Mouse (Mus musculus) liver, adult 2 months (tissue): ENCODE data around the gene Fam174b. TPM values are rescaled to one million over a fixed set of nuclear protein-coding genes. Genes with fewer than 3 reads are reported as not detected.

Experiments used
- DNase-seq: peaks from one replicate; pipeline ENCODE4 v3.0.0-alpha.2; 2011; ENCODE audit warnings: low read depth, low spot score; ENCODE audit errors: extremely low read depth
- H3K27ac ChIP-seq: fragments of 200-500 bp; replicated peaks from 2 replicates; pipeline ENCODE4 v1.5.1; 2012; ENCODE audit warnings: low read depth, mild to moderate bottlenecking, control low read depth, inconsistent platforms, low read length; ENCODE audit not compliant: insufficient read depth
- H3K27me3 ChIP-seq: fragments of 200-500 bp; 2 replicates; pipeline ENCODE4 v1.6.1; 2012; ENCODE audit warnings: mild to moderate bottlenecking, moderate library complexity, low read length, inconsistent platforms; ENCODE audit not compliant: control insufficient read depth, insufficient read depth
- H3K36me3 ChIP-seq: fragments of 200-500 bp; 2 replicates; pipeline ENCODE4 v1.6.1; 2012; ENCODE audit warnings: low read length, inconsistent platforms; ENCODE audit not compliant: control insufficient read depth, insufficient read depth
- H3K4me1 ChIP-seq: fragments of 200-500 bp; 2 replicates; pipeline ENCODE4 v1.6.1; 2011; ENCODE audit warnings: low read length; ENCODE audit not compliant: control insufficient read depth, insufficient read depth
- H3K4me3 ChIP-seq: fragments of 200-500 bp; 2 replicates; pipeline ENCODE4 v1.5.1; 2011; ENCODE audit warnings: low read depth, mild to moderate bottlenecking, control low read depth, low read length, moderate library complexity; ENCODE audit not compliant: insufficient read depth
- H3K79me2 ChIP-seq: fragments of 200-500 bp; 2 replicates; pipeline ENCODE4 v1.6.1; 2012; ENCODE audit warnings: inconsistent platforms, mild to moderate bottlenecking, low read length, moderate library complexity; ENCODE audit not compliant: control insufficient read depth, insufficient read depth
- H3K9ac ChIP-seq: fragments of 200-500 bp; 2 replicates; pipeline ENCODE4 v1.6.1; 2012; ENCODE audit warnings: low read depth, mild to moderate bottlenecking, control low read depth, inconsistent platforms, low read length
- CTCF ChIP-seq: fragments of 200-500 bp; IDR thresholded peaks from 2 replicates; pipeline ENCODE4 v1.5.1; 2011; ENCODE audit warnings: low read depth, low read length, control low read depth
- POLR2A ChIP-seq: fragments of 200-500 bp; IDR thresholded peaks from 2 replicates; pipeline ENCODE4 v1.6.1; 2011; ENCODE audit warnings: low read length, control low read depth; ENCODE audit not compliant: insufficient read depth; ENCODE audit errors: extremely low read depth
- WGBS: fragments of 180-500 bp; shearing (Covaris S2); methylation state at CpG from one replicate; pipeline ENCODE4 v1.1.7; 2018; 5-methylcytosine and 5-hydroxymethylcytosine counted together
- polyA plus RNA-seq: library from polyadenylated mRNA; depleted of rRNA; stranded (reverse); fragments of >200 nt; gene quantifications from 2 replicates; pipeline ENCODE4 v1.2.3, GENCODE M21; 2012; rRNA removed
- total RNA-seq: library from RNA; depleted of rRNA; stranded (reverse); fragments of >200 nt; gene quantifications from 2 replicates; pipeline ENCODE4 v1.2.3, GENCODE M21; 2014; rRNA removed

Fam174b gene
- 2.5 and 2.7 TPM in 2 replicates for total RNA-seq
- 1.7 and 2.3 TPM in 2 replicates for polyA plus RNA-seq

DNA sequence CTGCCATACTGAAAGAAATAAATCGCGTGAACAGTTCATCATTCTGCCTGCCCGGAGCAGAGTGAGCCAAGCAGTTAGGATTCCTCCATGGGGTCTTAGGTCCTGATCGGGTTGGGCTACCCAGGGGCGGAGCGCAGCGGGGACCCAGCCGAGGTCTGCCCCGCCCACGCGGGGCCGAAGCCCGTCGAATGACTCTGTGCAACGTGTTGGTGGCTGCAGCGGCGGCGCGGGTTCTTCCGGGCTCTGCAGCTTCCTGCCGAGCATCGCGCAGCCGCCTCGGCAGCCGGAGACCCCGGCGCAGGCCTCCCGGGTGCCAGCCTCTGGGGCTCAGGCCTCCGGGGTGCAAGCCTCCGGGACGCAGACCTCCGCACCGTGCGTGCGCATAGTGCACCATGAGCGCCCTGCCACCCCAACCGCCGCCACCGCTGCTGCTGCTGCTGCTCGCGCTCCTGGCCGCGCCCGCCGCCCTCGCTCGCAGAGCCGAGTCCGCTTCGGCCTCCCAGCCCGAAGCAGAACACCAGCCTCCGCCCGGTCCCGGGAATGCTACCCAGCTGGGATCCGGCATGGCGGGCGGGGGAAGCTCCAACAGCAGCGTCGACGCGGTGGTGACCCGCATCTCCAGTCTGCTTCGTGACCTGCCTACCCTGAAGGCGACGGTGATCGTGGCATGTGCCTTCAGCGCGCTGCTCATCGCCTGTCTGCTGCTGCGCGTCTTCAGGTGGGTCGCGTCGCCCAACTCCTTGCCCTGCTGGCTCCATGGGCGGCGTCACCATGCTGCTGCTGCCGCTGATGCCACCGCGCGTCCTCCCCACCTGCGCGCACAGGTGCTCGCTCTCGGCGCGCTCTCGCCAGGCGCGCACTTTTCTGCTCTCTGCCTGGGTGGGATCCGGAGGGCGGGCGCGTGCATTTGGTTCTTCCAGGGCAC lies at the start of gene Fam174b:
Fam174b (plus strand) TSS at position 192 of the 925 bp plus-strand sequence.
- TF ChIP-seq POLR2A (no peak), CTCF (no peak)
- 2% methylated on average over 93 of the region's 94 CpGs for WGBS
- H3K4me3 ChIP-seq, result peak within 1 kb of the TSS; percentile 73
- H3K4me1 ChIP-seq, result no peaks in the 10 kb centered on the region
- H3K27me3 ChIP-seq, result no peaks in the 10 kb centered on the region; the same call in 1 of the 2 replicates
- H3K79me2 ChIP-seq, result no peaks in the 10 kb centered on the region; the same call in 1 of the 2 replicates
- H3K9ac ChIP-seq, result peak within 1 kb of the TSS; percentile 74
- H3K36me3 ChIP-seq, result no peaks in the 10 kb centered on the region
- DNase-seq, result no peak
- no peak within 1 kb of the TSS for H3K27ac ChIP-seq

DNA sequence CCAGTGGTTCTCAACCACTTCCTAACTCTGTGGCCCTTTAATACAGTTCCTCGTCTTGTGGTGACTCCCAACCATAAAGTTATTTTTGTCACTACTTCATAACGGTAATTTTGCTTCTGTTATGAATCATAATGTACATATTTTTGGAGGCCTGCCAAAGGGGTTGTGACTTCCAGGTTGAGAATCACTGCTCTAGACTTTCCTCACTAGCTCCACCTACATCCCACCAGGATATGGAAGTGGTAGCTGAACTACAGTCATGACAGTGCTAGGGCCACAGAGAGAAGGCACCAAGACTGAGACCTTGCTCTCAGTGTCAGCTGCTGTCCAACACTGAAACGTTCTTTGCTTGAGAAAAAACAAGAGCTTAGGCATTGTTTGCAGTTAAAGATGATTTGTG lies 43.0 kb upstream of the Fam174b start:
- 55% methylated on average over 3 of the region's 3 CpGs for WGBS
- Histone ChIP-seq H3K27ac (no peak overlapping the region), H3K4me3 (no peak overlapping the region), H3K9ac (no peak overlapping the region), H3K27me3 (no peaks in the 10 kb centered on the region), H3K4me1 (no peaks in the 10 kb centered on the region), H3K36me3 (no peaks in the 10 kb centered on the region), H3K79me2 (no peaks in the 10 kb centered on the region)
- DNase-seq, result no peak
- TF ChIP-seq POLR2A (no peak), CTCF (no peak)

DNA sequence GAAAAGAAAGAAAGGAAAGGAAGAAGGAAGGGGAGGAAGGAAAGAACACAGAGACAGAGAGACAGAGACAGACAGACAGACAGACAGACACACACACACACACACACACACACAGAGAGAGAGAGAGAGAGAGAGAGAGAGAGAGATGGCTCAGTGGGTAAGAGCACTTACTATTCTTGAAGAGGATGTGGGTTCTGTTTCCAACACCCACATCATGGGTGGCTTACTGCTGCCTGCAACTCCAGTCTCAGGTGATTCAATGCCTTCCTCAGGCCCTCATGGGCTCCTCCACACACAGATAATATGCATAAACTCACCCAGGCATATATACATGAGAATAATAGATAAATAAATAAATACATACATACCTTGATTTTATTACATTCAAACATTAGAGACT lies 35.8 kb upstream of the Fam174b start:
- Histone ChIP-seq H3K27ac (no peak overlapping the region), H3K36me3 (no peaks in the 10 kb centered on the region), H3K4me1 (no peaks in the 10 kb centered on the region), H3K4me3 (no peak overlapping the region), H3K27me3 (no peaks in the 10 kb centered on the region), H3K9ac (no peak overlapping the region), H3K79me2 (no peaks in the 10 kb centered on the region)
- DNase-seq, result no peak
- TF ChIP-seq CTCF (no peak), POLR2A (no peak)

DNA sequence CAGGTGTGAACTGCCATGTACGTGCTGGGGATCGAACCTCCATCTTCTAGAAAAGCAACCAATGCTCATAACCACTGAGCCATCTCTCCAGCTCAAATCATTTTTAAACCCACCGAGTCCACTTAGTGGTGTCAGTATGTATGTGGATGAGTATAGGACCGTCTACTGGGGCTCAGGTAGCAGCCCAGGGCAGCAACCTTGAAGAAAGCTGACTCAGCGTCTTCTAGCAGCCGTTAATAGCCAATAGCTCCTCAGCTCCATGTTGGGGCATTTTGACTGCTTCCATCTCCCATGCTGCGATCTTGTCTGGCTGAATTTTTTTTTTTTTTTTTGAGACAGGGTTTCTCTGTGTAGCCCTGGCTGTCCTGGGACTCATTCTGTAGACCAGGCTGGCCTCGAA lies 26.6 kb upstream of the Fam174b start:
- TF ChIP-seq CTCF, result no peak
- no peak for TF ChIP-seq POLR2A
- Histone ChIP-seq H3K4me3 (no peak overlapping the region), H3K27ac (no peak overlapping the region), H3K79me2 (no peaks in the 10 kb centered on the region), H3K27me3 (no peaks in the 10 kb centered on the region), H3K36me3 (no peaks in the 10 kb centered on the region), H3K4me1 (no peaks in the 10 kb centered on the region; the same call in 1 of the 2 replicates), H3K9ac (no peak overlapping the region)
- DNase-seq, result no peak
- WGBS, result 87% methylated on average over 8 of the region's 8 CpGs

DNA sequence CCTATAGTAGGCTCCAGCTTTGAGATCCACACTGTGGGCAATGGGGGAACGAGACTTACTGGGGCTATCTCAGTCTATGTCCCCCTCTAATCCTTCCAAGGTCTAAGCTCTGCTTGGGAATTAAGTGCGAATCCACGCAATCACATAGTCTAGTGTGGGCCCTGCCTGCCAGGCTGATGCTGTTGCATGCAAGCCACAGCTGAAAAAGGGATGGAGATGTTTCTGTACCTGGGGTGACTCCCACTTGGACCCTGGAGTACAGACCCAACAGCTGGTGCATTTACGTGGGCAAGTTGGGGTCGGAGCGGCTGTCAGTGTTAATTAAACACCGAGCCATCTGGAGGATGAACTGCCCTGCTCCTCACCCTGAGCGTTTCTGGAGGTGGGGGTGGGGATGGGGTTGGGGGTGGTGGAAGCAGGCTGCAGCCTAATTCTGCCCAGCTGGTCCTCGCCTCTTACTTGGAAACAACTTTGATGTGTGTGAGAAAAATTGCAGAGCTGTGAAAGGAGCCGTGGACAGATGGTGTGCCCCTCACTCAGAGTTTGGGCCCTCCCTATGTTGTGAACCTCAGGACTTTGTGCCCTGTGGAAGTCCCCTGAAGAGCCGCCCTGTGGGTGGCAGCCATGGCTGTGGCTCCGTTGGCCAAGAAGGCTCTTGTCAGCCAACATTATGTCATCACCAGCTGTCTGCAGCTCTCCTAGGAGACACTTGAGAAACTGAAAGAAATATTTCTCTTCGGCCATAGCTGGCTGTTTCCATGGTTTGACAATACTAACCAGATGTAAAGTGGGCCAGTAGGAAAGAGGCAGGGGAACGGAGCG lies 24.0 kb upstream of the Fam174b start:
- no peaks in the 10 kb centered on the region for H3K27me3 ChIP-seq
- no peak for TF ChIP-seq POLR2A
- H3K27ac ChIP-seq, result no peak overlapping the region
- H3K79me2 ChIP-seq, result no peaks in the 10 kb centered on the region
- no peak for DNase-seq
- no peak overlapping the region for H3K9ac ChIP-seq
- no peak overlapping the region for H3K4me3 ChIP-seq
- no peaks in the 10 kb centered on the region for H3K36me3 ChIP-seq
- 89% methylated on average over 15 of the region's 15 CpGs for WGBS
- no peaks in the 10 kb centered on the region; the same call in 1 of the 2 replicates for H3K4me1 ChIP-seq
